Mouse (Mus musculus) hindbrain, embryonic 16.5 days (tissue): ENCODE data around the gene Fbxl17. TPM values are rescaled to one million over a fixed set of nuclear protein-coding genes. Genes with fewer than 3 reads are reported as not detected.
A peak's percentile ranks its signal among the peaks of the same experiment; 100 is the strongest.

Experiments
- ATAC-seq: fragments of 200-750 bp; cut with Nextera tagmentation; 2 replicates; pipeline ENCODE4 v1.8.0; 2017; ENCODE audit warnings: moderate TSS enrichment, moderate library complexity
- H3K27ac ChIP-seq: fragments of 300-500 bp; sonication (generic); 2 replicates; pipeline ENCODE4 v1.5.1; 2014; ENCODE audit warnings: low read depth, mild to moderate bottlenecking, control low read depth, low read length, moderate library complexity
- H3K27me3 ChIP-seq: fragments of 300-500 bp; sonication (generic); replicated peaks from 2 replicates; pipeline ENCODE4 v1.6.1; 2014; ENCODE audit warnings: low read length; ENCODE audit not compliant: control insufficient read depth, insufficient read depth
- H3K36me3 ChIP-seq: fragments of 300-500 bp; sonication (generic); 2 replicates; pipeline ENCODE4 v1.6.1; 2014; ENCODE audit warnings: mild to moderate bottlenecking, low read length, moderate library complexity, mixed read lengths; ENCODE audit not compliant: control insufficient read depth, insufficient read depth
- H3K4me1 ChIP-seq: fragments of 300-500 bp; sonication (generic); 2 replicates; pipeline ENCODE4 v1.6.1; 2014; ENCODE audit warnings: low read depth, low read length; ENCODE audit not compliant: control insufficient read depth, insufficient read depth
- H3K4me2 ChIP-seq: fragments of 300-500 bp; sonication (generic); 2 replicates; pipeline ENCODE4 v1.6.1; 2014; ENCODE audit warnings: mild to moderate bottlenecking, low read length, control low read depth, moderate library complexity
- H3K4me3 ChIP-seq: fragments of 300-500 bp; sonication (generic); 2 replicates; pipeline ENCODE4 v1.5.1; 2014; ENCODE audit warnings: mild to moderate bottlenecking, low read length, control low read depth, moderate library complexity
- H3K9ac ChIP-seq: fragments of 300-500 bp; sonication (generic); 2 replicates; pipeline ENCODE4 v1.6.1; 2014; ENCODE audit warnings: low read depth, mild to moderate bottlenecking, control low read depth, low read length, moderate library complexity
- H3K9me3 ChIP-seq: fragments of 300-500 bp; sonication (generic); 2 replicates; pipeline ENCODE4 v1.6.1; 2014; ENCODE audit warnings: mild to moderate bottlenecking, low read length, moderate library complexity; ENCODE audit not compliant: control insufficient read depth
- WGBS: fragments of 180-500 bp; shearing (Covaris S2); extraction: QIAGEN DNeasy Blood & Tissue Kit; methylation state at CpG from one replicate; pipeline ENCODE4 v1.1.7; 2014; 5-methylcytosine and 5-hydroxymethylcytosine counted together
- polyA plus RNA-seq: library from polyadenylated mRNA; unstranded; fragments of >200 nt; fragmentation: Nextera tagmentation; extraction: Ambion mirVana; gene quantifications from 2 replicates; pipeline ENCODE4 v1.2.1, GENCODE M21; 2015

Fbxl17 gene
- polyA plus RNA-seq, 1 experiment from 2014 or later: 9.5 TPM

DNA sequence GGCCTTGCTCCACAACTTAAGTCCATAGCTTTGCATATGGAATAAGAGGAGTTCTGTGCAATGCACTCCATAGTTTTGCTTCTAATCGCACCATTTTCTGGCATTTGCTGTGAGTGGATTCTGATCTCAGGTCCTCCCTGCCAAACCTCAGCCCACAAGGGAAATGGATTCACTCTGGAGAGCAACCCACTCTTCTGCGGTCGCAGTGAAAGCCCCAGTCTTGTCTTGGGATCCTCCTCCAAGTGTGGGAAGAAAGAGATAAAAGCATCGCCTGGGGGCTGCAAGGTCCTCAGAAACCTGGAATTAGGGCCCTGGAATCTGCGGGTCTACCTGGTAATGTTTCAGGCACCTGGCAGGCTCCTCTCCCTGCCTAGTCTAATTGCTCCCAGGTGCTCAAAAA, 466.7 kb downstream of the Fbxl17 start:
- H3K4me1 ChIP-seq: no peaks in the 10 kb centered on the region
- H3K4me2 ChIP-seq: no peak overlapping the region
- H3K27ac ChIP-seq: no peak overlapping the region
- H3K9ac ChIP-seq: no peak overlapping the region
- H3K4me3 ChIP-seq: no peak overlapping the region
- no peak for ATAC-seq
- no peaks in the 10 kb centered on the region for H3K36me3 ChIP-seq
- H3K27me3 ChIP-seq: no peaks in the 10 kb centered on the region
- H3K9me3 ChIP-seq: no peaks in the 10 kb centered on the region
- WGBS: 88% methylated on average over 5 of the region's 5 CpGs

DNA sequence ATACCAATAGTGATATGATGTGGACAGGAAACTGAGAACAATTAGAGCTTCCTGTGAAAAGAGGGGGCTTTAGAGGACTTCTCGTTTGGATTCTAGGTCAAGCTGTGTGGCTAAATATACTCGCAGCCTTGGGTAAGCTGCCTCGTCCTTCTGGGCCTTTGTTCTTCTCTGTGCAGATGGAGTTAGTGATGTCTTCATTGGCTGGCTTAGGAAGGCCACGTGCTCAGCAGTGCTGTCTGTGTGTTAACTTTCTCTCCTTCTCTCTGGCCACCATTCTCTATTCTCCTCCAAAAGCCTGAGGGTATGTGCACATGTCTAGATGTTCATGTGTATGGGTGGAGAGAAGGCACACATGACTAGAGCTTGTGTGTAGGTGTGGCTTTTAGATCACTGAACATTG, 470.7 kb downstream of the Fbxl17 start:
- ATAC-seq: no peak
- WGBS: 49% methylated on average over 4 of the region's 4 CpGs

DNA sequence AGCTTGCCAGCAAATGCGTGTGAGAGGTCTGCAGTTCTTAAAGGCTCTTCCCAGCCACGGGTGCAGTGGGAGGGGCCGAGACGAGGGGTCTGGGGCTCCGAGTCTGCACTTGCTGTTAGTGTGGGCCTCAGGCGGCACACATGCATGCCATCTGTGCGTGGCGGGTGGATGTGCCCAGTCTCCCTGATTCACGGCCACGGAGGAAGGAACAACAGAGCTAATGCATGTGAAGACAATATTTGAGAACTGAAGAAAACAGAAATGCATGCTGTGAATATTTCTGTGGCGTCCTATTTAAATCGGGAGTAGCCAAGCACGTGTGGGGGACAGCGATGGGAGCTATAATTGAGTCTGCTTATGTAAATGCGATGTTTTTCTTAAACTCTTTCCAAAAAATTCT, 474.6 kb downstream of the Fbxl17 start:
- Histone ChIP-seq H3K9ac (no peak overlapping the region), H3K4me1 (no peaks in the 10 kb centered on the region), H3K4me3 (no peak overlapping the region), H3K9me3 (no peaks in the 10 kb centered on the region), H3K27ac (no peak overlapping the region), H3K4me2 (no peak overlapping the region), H3K36me3 (no peaks in the 10 kb centered on the region), H3K27me3 (no peaks in the 10 kb centered on the region)
- 39% methylated on average over 15 of the region's 15 CpGs for WGBS
- ATAC-seq: 0 out of 2 replicates have a peak, but pooled peaks have one; percentile 48

More for the DNA sequence above, 470.7 kb downstream of the Fbxl17 start:
- Histone ChIP-seq H3K4me1 (no peaks in the 10 kb centered on the region), H3K9me3 (no peaks in the 10 kb centered on the region), H3K27ac (no peak overlapping the region), H3K4me2 (no peak overlapping the region), H3K9ac (no peak overlapping the region), H3K4me3 (no peak overlapping the region), H3K36me3 (no peaks in the 10 kb centered on the region), H3K27me3 (no peaks in the 10 kb centered on the region)

DNA sequence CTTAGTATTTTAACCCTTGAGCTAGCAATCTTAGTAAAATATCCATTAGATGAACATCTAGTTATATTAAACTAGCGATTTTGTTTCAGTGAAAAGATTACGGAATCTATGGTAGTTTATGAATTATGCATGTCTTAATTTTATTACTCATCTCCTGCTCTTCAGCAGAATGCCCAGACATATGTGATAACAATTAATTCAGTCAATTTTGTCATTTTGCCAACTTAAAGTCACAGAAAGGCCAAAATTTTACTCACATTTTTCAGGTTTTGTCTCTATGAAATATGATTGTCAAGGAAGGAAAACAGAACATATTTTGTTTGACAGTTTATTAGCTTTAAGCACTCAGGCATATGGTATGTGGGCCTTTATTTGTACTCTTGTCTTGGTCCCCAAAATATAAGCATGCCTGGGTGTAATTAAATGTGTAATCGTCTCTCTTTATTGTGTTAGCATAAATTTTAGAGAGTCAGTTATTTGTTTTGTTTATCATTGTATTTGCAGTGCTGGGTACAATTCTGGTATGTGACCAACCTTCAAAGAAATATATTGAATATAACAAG, 482.1 kb downstream of the Fbxl17 start:
- Histone ChIP-seq H3K9me3 (no peaks in the 10 kb centered on the region), H3K4me1 (no peaks in the 10 kb centered on the region), H3K36me3 (no peaks in the 10 kb centered on the region), H3K27ac (no peak overlapping the region), H3K4me2 (no peak overlapping the region), H3K27me3 (no peaks in the 10 kb centered on the region), H3K9ac (no peak overlapping the region), H3K4me3 (no peak overlapping the region)
- 73% methylated on average over 3 of the region's 3 CpGs for WGBS
- no peak for ATAC-seq

DNA sequence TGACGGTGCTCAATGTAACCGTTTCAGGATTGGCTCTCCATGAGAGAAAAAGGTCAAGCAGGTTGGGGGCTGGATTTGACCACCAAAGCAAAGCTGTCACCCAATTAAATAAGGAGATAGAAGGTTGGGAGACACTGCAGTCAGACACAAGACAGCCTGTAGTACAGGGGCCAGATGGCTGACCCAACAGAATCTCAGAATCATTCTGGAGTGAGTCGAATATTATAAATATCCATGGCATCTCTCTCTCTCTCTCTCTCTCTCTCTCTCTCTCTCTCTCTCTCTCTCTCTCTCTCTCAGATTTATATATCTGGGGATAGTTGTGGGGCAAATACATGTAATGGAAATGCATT, 487.3 kb downstream of the Fbxl17 start:
- WGBS: 63% methylated on average over 3 of the region's 3 CpGs
- peaks cover 7% of the 10 kb centered on the region for H3K4me1 ChIP-seq
- no peak overlapping the region for H3K27ac ChIP-seq
- no peak overlapping the region for H3K9ac ChIP-seq
- H3K36me3 ChIP-seq: no peaks in the 10 kb centered on the region
- H3K9me3 ChIP-seq: no peaks in the 10 kb centered on the region
- no peak overlapping the region for H3K4me3 ChIP-seq
- no peak overlapping the region for H3K4me2 ChIP-seq
- H3K27me3 ChIP-seq: no peaks in the 10 kb centered on the region
- no peak for ATAC-seq

DNA sequence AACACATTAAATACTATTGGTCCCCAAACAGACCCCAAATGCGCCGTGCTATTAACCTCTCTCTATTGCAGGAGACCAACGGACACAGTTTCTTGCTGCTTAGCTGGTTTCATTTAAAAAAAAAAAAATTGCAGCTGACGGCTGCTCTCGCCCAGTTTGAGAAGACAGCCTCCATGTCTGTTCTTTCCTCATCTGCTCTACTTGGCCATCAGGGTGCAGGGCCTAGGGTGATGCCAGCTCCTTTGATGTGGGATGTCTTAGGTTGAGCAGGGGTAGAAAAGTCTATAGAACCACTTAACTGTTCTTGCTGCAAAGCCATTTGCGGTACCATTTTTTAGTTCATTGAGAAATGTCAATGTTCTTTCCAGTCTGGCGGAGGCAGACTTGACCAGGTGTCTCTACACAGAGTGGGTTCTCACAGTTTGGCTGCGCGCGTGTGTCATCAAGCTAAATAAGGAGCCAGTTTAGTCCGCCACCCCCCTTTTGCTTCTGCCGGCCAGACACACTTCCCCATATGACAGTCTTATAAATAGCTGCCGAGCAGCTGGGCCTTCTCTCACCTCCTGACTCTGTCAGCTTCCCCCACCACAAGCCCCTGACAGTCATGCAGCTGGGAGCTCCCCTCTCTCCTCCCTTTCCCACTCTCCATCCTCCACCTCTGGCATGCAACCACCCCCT, 487.8 kb downstream of the Fbxl17 start:
- H3K27ac ChIP-seq: no peak overlapping the region
- no peak overlapping the region for H3K9ac ChIP-seq
- 0 out of 2 replicates have a peak, but pooled peaks have one; percentile 28 for ATAC-seq
- peaks cover 7% of the 10 kb centered on the region for H3K4me1 ChIP-seq
- H3K27me3 ChIP-seq: no peaks in the 10 kb centered on the region
- H3K36me3 ChIP-seq: no peaks in the 10 kb centered on the region
- H3K4me2 ChIP-seq: no peak overlapping the region
- 66% methylated on average over 13 of the region's 13 CpGs for WGBS
- no peak overlapping the region for H3K4me3 ChIP-seq
- H3K9me3 ChIP-seq: no peaks in the 10 kb centered on the region

DNA sequence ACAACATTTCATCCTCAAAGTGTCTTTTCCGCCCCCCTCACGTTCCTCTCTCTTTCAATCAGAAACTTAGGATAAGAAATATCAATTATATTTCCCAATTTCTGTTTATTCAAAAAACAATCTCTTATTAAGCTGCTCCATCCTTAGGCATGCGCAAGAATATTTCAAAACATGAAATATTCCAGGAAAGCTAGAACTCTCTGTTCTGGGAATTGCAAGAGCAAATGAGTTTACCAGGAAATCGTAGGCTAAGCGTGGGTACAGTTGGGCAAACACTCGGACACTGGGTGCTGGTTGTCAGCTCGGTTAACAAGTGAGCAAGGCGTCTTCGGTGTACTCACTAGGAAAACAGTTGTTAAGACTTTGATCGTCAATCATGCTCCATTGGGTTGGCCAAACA, 489.0 kb downstream of the Fbxl17 start:
- Histone ChIP-seq H3K4me3 (no peak overlapping the region), H3K4me1 (peaks cover 7% of the 10 kb centered on the region), H3K36me3 (no peaks in the 10 kb centered on the region), H3K4me2 (no peak overlapping the region), H3K27me3 (no peaks in the 10 kb centered on the region), H3K9ac (no peak overlapping the region), H3K27ac (no peak overlapping the region), H3K9me3 (no peaks in the 10 kb centered on the region)
- no peak for ATAC-seq
- 95% methylated on average over 10 of the region's 10 CpGs for WGBS

DNA sequence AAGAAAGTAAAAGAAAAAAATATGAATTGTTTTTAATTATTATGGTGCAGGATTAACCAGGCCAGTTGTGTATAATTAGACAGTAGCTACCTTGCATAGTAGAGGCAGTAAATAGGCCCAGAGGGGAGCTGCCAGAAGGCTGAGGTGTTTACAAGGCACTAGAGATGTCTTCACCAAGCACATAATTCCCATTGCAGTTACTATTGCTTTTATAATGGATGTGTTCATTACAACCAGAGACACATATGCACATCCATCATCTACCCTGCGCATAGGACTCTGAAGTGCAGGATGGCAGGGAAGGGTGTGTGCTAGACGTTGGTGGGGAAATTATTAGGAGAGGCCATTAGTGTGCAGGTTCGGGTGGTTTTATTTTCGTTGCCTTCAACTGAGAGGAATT, 491.0 kb downstream of the Fbxl17 start:
- 58% methylated on average over 4 of the region's 4 CpGs for WGBS
- no peaks in the 10 kb centered on the region for H3K36me3 ChIP-seq
- peaks cover 7% of the 10 kb centered on the region for H3K4me1 ChIP-seq
- H3K4me2 ChIP-seq: no peak overlapping the region
- no peak overlapping the region for H3K27ac ChIP-seq
- no peak overlapping the region for H3K4me3 ChIP-seq
- peak; percentile 67 for ATAC-seq
- H3K9ac ChIP-seq: no peak overlapping the region
- no peaks in the 10 kb centered on the region for H3K27me3 ChIP-seq
- H3K9me3 ChIP-seq: no peaks in the 10 kb centered on the region

DNA sequence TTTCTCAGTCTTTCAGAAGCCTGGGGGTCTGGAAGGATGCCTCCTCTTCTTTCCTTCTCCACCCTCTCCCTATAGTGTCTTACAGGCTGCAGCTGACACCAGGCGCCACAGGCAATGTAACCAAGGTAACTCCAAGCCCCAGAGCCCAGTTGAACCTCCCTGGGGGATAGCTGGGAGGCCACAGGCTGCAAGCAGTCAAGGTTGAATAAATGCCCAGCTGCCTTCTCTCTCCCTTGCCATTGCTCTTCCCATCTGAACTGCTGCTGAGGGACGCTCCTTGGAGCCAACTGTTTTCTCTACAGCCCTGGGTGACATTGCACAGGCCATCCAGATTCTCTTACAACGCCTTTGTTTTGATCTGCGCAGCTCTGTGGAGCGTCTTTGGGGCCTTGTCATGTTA, 491.5 kb downstream of the Fbxl17 start:
- Histone ChIP-seq H3K4me1 (peaks cover 7% of the 10 kb centered on the region), H3K9ac (no peak overlapping the region), H3K4me3 (no peak overlapping the region), H3K27me3 (no peaks in the 10 kb centered on the region), H3K4me2 (no peak overlapping the region), H3K9me3 (no peaks in the 10 kb centered on the region), H3K36me3 (no peaks in the 10 kb centered on the region), H3K27ac (peak overlapping the region; percentile 8; the same call in 1 of the 2 replicates)
- WGBS: 17% methylated on average over 5 of the region's 5 CpGs
- ATAC-seq: peak; percentile 84
